Mouse (Mus musculus) intestine, postnatal 0 days (tissue): Measurements from ENCODE around the gene Srgap1. TPM values are rescaled to one million over a fixed set of nuclear protein-coding genes. Genes with fewer than 3 reads are reported as not detected.

Source experiments
- ATAC-seq: fragments of 200-750 bp; cut with Nextera tagmentation; 2 replicates; pipeline ENCODE4 v1.8.0; 2017; ENCODE audit warnings: mild to moderate bottlenecking, moderate TSS enrichment, moderate library complexity
- H3K27ac ChIP-seq: fragments of 300-500 bp; sonication (generic); 2 replicates; pipeline ENCODE4 v1.5.1; 2014; ENCODE audit warnings: mild to moderate bottlenecking, low read depth, low read length, moderate library complexity
- H3K27me3 ChIP-seq: fragments of 300-500 bp; sonication (generic); replicated peaks from 2 replicates; pipeline ENCODE4 v1.6.1; 2014; ENCODE audit warnings: low read length, mixed read lengths; ENCODE audit not compliant: control insufficient read depth, insufficient read depth
- H3K36me3 ChIP-seq: fragments of 300-500 bp; sonication (generic); 2 replicates; pipeline ENCODE4 v1.6.1; 2014; ENCODE audit warnings: mild to moderate bottlenecking, moderate library complexity; ENCODE audit not compliant: control insufficient read depth, insufficient read depth
- H3K4me1 ChIP-seq: fragments of 300-500 bp; sonication (generic); replicated peaks from 2 replicates; pipeline ENCODE4 v1.6.1; 2014; ENCODE audit warnings: antibody characterized with exemption, low read length, mixed read lengths; ENCODE audit not compliant: control insufficient read depth, insufficient read depth
- H3K4me2 ChIP-seq: fragments of 300-500 bp; sonication (generic); replicated peaks from 2 replicates; pipeline ENCODE4 v1.6.1; 2014; ENCODE audit warnings: low read depth, mild to moderate bottlenecking, moderate library complexity
- H3K4me3 ChIP-seq: fragments of 300-500 bp; sonication (generic); 2 replicates; pipeline ENCODE4 v1.5.1; 2014; ENCODE audit warnings: low read depth, low read length
- H3K9ac ChIP-seq: fragments of 300-500 bp; sonication (generic); 2 replicates; pipeline ENCODE4 v1.6.1; 2014; ENCODE audit warnings: mild to moderate bottlenecking, low read depth, low read length
- H3K9me3 ChIP-seq: fragments of 300-500 bp; sonication (generic); 2 replicates; pipeline ENCODE4 v1.6.1; 2016; ENCODE audit warnings: mixed run types; ENCODE audit not compliant: control insufficient read depth
- CTCF ChIP-seq: sonication (generic); IDR thresholded peaks from 2 replicates; pipeline ENCODE4 v1.5.1; 2016; ENCODE audit warnings: low read depth, mild to moderate bottlenecking, control low read depth, antibody characterized with exemption, moderate library complexity
- WGBS: fragments of 180-500 bp; shearing (Covaris S2); extraction: QIAGEN DNeasy Blood & Tissue Kit; methylation state at CpG from one replicate; pipeline ENCODE4 v1.1.7; 2014; 5-methylcytosine and 5-hydroxymethylcytosine counted together
- polyA plus RNA-seq: library from polyadenylated mRNA; unstranded; fragments of >200 nt; fragmentation: Nextera tagmentation; extraction: Ambion mirVana; gene quantifications from 2 replicates; pipeline ENCODE4 v1.2.1, GENCODE M21; 2015

Gene Srgap1
- polyA plus RNA-seq, 1 experiment from 2014 or later: 2.6 TPM

DNA sequence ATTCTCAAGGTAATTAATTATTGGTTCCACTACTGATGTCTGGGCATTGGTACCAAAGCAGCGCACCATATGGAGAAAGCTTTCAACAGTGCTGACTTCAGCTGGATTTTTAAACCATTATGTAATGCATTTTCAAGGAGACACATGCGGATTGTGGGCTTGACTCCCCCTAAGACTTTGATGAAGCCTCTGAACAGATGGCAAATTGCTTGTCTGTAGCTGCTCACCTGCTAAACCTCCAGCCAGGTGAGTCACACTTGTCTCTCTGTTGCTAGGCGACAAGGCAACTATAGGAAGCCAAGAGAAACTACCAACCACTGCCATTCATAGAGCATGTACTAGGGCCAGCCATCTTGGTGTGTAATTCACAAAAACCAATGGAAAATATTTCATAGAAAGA, 128.5 kb downstream of the Srgap1 start:
- Histone ChIP-seq H3K27ac (no peak overlapping the region), H3K27me3 (no peaks in the 10 kb centered on the region), H3K4me2 (no peak overlapping the region), H3K36me3 (no peaks in the 10 kb centered on the region), H3K9me3 (no peaks in the 10 kb centered on the region), H3K4me3 (no peak overlapping the region), H3K9ac (no peak overlapping the region), H3K4me1 (no peaks in the 10 kb centered on the region)
- no peak for TF ChIP-seq CTCF
- WGBS: 68% methylated on average over 3 of the region's 3 CpGs
- ATAC-seq: no peak

DNA sequence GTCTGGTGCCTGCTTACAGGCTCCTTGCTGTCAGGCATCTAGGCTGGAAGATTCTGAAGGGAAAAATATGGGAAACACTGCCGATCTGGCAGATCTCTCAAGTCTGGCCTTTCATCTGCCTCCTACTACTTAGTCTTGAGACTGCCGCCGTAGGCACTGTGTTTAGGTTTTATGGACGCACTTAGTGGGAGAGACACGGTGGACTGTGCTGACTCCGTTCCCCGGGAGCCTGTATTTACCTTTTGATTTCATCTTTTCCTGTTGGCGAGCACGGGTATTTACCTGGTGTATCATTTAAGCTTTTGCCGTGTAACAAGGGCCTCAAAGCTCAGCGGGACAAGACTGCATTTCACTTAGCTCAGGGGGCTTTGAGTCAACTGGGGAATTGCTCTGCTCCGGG, 131.6 kb downstream of the Srgap1 start:
- H3K4me2 ChIP-seq: peak overlapping the region; percentile 9
- ATAC-seq: no peak
- no peaks in the 10 kb centered on the region for H3K27me3 ChIP-seq
- no peak overlapping the region for H3K9ac ChIP-seq
- no peak for TF ChIP-seq CTCF
- WGBS: 23% methylated on average over 12 of the region's 12 CpGs
- no peaks in the 10 kb centered on the region for H3K9me3 ChIP-seq
- H3K4me3 ChIP-seq: no peak overlapping the region
- no peak overlapping the region for H3K27ac ChIP-seq
- no peaks in the 10 kb centered on the region for H3K36me3 ChIP-seq
- H3K4me1 ChIP-seq: no peaks in the 10 kb centered on the region

DNA sequence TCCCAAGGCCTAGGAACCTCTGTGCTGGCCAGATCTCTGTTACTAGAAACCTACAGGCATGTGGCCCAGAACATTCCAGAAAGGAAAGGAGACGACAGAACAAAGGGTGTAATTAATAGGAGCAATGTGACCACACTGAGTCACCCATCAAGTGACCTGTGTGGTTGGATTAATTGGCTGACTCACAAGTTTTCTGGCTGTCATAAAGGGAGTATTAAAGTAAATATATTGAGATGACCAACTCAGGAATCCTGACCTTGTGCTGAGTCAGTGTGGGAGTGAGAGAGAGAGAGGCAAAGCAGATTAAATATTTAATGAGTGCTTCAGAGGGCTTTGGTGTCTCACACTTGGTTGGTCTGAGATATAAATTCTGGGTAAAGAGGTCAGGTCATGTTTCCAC, 143.0 kb downstream of the Srgap1 start:
- Histone ChIP-seq H3K27ac (peak overlapping the region; percentile 50), H3K4me3 (no peak overlapping the region), H3K9me3 (no peaks in the 10 kb centered on the region), H3K4me1 (no peaks in the 10 kb centered on the region), H3K36me3 (no peaks in the 10 kb centered on the region), H3K4me2 (no peak overlapping the region), H3K27me3 (no peaks in the 10 kb centered on the region), H3K9ac (no peak overlapping the region)
- 12% methylated on average over 1 of the region's 1 CpGs for WGBS
- TF ChIP-seq CTCF: no peak
- ATAC-seq: peak; percentile 88

DNA sequence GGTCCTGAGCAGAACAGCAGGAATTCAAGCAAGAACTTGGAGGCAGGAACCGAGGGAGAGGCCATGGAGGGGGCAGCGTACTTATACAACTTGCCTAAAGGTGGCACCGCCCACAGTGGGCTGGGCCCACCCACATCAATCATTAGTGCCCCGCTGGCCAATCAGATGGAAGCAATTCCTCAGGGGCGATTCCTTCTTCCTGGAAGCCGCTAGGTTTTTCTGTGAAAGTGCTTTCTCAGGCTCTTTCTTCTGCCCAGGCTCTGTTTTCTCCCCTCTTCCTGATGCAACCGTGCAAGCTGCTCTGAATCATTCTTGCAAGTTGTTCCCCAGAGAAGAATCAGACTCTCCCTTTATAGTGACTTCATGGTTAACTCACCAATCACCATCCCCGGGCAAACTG, 144.5 kb downstream of the Srgap1 start:
- WGBS: 80% methylated on average over 8 of the region's 8 CpGs
- Histone ChIP-seq H3K27me3 (no peaks in the 10 kb centered on the region), H3K4me2 (no peak overlapping the region), H3K4me1 (no peaks in the 10 kb centered on the region), H3K36me3 (no peaks in the 10 kb centered on the region), H3K27ac (no peak overlapping the region), H3K4me3 (no peak overlapping the region), H3K9ac (no peak overlapping the region), H3K9me3 (no peaks in the 10 kb centered on the region)
- ATAC-seq: no peak
- no peak for TF ChIP-seq CTCF

DNA sequence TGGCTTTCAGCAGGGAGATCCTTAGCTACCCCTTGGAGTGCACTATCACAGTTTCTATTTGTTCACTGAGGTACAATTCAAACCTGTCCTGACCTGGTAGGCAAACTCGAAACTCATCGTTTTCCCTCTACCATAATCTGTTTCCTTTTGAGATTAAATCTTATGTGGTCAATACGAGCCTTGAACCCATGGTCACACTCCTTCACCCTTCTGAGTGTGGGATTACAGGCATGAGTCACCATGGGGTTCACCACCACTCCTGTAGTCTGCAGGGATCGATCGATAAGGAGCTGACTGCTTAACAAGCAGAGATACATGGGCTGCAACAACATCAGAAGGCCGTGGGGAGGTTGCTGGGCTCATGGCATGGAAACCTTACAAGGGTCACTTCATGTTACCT, 146.3 kb downstream of the Srgap1 start:
- Histone ChIP-seq H3K36me3 (no peaks in the 10 kb centered on the region), H3K27me3 (no peaks in the 10 kb centered on the region), H3K4me1 (no peaks in the 10 kb centered on the region), H3K9ac (no peak overlapping the region), H3K27ac (no peak overlapping the region), H3K4me2 (no peak overlapping the region), H3K4me3 (no peak overlapping the region), H3K9me3 (no peaks in the 10 kb centered on the region)
- 50% methylated on average over 6 of the region's 6 CpGs for WGBS
- TF ChIP-seq CTCF: no peak
- no peak for ATAC-seq

DNA sequence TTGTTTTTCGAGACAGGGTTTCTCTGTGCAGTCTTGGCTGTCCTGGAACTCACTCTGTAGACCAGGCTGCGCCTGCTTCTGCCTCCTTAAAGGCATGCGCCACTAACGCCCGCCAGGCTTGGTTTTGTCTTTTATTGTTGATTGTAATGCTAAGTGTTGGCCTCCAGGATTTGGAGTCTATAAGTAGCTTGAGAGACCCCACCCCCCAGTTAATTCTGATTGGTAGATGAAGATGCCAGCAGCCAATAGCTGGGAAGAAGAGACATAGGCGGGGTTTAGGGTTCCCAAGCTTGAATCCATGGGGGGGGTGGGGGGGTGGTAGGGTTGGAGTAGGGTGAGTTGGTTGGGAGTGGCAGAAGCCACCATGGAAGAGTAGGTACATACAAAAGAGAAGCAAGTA, 147.4 kb downstream of the Srgap1 start:
- Histone ChIP-seq H3K27me3 (no peaks in the 10 kb centered on the region), H3K36me3 (0 out of 2 replicates have a peak, but pooled peaks cover 3% of the 10 kb centered on the region), H3K9ac (no peak overlapping the region), H3K4me3 (no peak overlapping the region), H3K4me1 (no peaks in the 10 kb centered on the region), H3K27ac (no peak overlapping the region), H3K9me3 (no peaks in the 10 kb centered on the region), H3K4me2 (no peak overlapping the region)
- ATAC-seq: no peak
- TF ChIP-seq CTCF: no peak
- WGBS: 89% methylated on average over 6 of the region's 6 CpGs

DNA sequence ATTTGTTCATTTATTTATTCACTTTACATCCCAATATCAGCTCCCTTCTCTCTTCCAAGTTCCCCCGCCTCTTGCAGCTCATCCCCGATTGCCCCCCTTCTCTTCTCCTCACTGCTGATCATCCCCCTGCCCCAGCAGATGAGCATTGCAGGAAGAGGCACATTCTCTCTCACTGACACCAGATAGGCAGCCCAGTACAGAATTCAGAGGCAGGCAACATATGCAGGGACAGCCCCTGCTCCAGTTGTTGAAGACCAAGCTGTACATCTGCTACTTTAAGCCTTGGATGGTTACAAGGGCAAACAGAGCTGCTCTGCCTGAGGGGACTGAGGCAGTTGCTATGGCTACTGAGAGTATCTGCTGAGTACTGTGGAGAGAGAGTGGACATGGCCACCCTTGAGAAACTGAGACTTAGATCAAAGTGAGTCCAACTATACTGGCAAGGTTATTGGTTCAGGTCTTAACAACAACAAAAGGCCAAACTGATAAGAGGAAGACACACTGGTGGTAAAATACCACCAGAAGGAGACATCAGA, 149.2 kb downstream of the Srgap1 start:
- Histone ChIP-seq H3K36me3 (0 out of 2 replicates have a peak, but pooled peaks cover 3% of the 10 kb centered on the region), H3K4me2 (no peak overlapping the region), H3K4me3 (no peak overlapping the region), H3K9me3 (no peaks in the 10 kb centered on the region), H3K27me3 (no peaks in the 10 kb centered on the region), H3K4me1 (no peaks in the 10 kb centered on the region), H3K27ac (no peak overlapping the region), H3K9ac (no peak overlapping the region)
- WGBS: 92% methylated on average over 2 of the region's 2 CpGs
- TF ChIP-seq CTCF: no peak
- no peak for ATAC-seq
